Mouse (Mus musculus) neural tube, embryonic 12.5 days (tissue): ENCODE data around the gene Exo5. TPM values are rescaled to one million over a fixed set of nuclear protein-coding genes. Genes with fewer than 3 reads are reported as not detected.

Source experiments
- ATAC-seq: fragments of 200-750 bp; cut with Nextera tagmentation; 2 replicates; pipeline ENCODE4 v1.8.0; 2017; ENCODE audit warnings: low read depth, mild to moderate bottlenecking, moderate TSS enrichment, moderate library complexity; ENCODE audit not compliant: low FRiP score
- H3K27ac ChIP-seq: fragments of 300-500 bp; sonication (generic); 2 replicates; pipeline ENCODE4 v1.5.1; 2016
- H3K27me3 ChIP-seq: fragments of 300-500 bp; sonication (generic); replicated peaks from 2 replicates; pipeline ENCODE4 v1.6.1; 2016; ENCODE audit warnings: mild to moderate bottlenecking
- H3K36me3 ChIP-seq: fragments of 300-500 bp; sonication (generic); 2 replicates; pipeline ENCODE4 v1.6.1; 2016; ENCODE audit warnings: mild to moderate bottlenecking
- H3K4me1 ChIP-seq: fragments of 300-500 bp; sonication (generic); 2 replicates; pipeline ENCODE4 v1.6.1; 2016
- H3K4me2 ChIP-seq: fragments of 300-500 bp; sonication (generic); replicated peaks from 2 replicates; pipeline ENCODE4 v1.6.1; 2016; ENCODE audit warnings: mild to moderate bottlenecking
- H3K4me3 ChIP-seq: fragments of 300-500 bp; sonication (generic); 2 replicates; pipeline ENCODE4 v1.5.1; 2016
- H3K9ac ChIP-seq: fragments of 300-500 bp; sonication (generic); 2 replicates; pipeline ENCODE4 v1.6.1; 2016; ENCODE audit warnings: mild to moderate bottlenecking
- H3K9me3 ChIP-seq: fragments of 300-500 bp; sonication (generic); 2 replicates; pipeline ENCODE4 v1.6.1; 2016; ENCODE audit warnings: mild to moderate bottlenecking
- WGBS: fragments of 180-500 bp; shearing (Covaris S2); methylation state at CpG from one replicate; pipeline ENCODE4 v1.1.7; 2016; 5-methylcytosine and 5-hydroxymethylcytosine counted together
- polyA plus RNA-seq: library from polyadenylated mRNA; unstranded; fragments of >200 nt; fragmentation: Nextera tagmentation; extraction: Ambion mirVana; gene quantifications from 2 replicates; pipeline ENCODE4 v1.2.1, GENCODE M21; 2016

Exo5 gene
- polyA plus RNA-seq, 1 experiment from 2014 or later = 36.1 TPM

- Histone ChIP-seq H3K27ac (no peak overlapping the region), H3K9me3 (no peaks in the 10 kb centered on the region), H3K4me3 (no peak overlapping the region), H3K9ac (no peak overlapping the region), H3K27me3 (no peaks in the 10 kb centered on the region), H3K36me3 (no peaks in the 10 kb centered on the region), H3K4me1 (no peaks in the 10 kb centered on the region), H3K4me2 (no peak overlapping the region)
- WGBS = 83% methylated on average over 7 of the region's 7 CpGs
- ATAC-seq = no peak
These were observed 28.8 kb downstream of the Exo5 start for GRCm38 (mm10) chr4:120895810-120896584.

GRCm38 (mm10) chr4:120895226-120895625 is 29.6 kb downstream of the Exo5 start:
- Histone ChIP-seq H3K27ac (no peak overlapping the region), H3K4me3 (no peak overlapping the region), H3K27me3 (no peaks in the 10 kb centered on the region), H3K36me3 (no peaks in the 10 kb centered on the region), H3K4me1 (no peaks in the 10 kb centered on the region), H3K9ac (no peak overlapping the region), H3K4me2 (no peak overlapping the region), H3K9me3 (no peaks in the 10 kb centered on the region)
- WGBS = 76% methylated on average over 7 of the region's 7 CpGs
- ATAC-seq = no peak

- no peak overlapping the region for H3K4me2 ChIP-seq
- no peak overlapping the region for H3K9ac ChIP-seq
- no peak overlapping the region for H3K4me3 ChIP-seq
- no peaks in the 10 kb centered on the region for H3K27me3 ChIP-seq
- H3K27ac ChIP-seq = no peak overlapping the region
- no peaks in the 10 kb centered on the region for H3K9me3 ChIP-seq
- no peaks in the 10 kb centered on the region for H3K36me3 ChIP-seq
- ATAC-seq = no peak
- H3K4me1 ChIP-seq = no peaks in the 10 kb centered on the region
- 82% methylated on average over 11 of the region's 11 CpGs for WGBS
These were observed 30.2 kb downstream of the Exo5 start for GRCm38 (mm10) chr4:120894584-120894983.

- Histone ChIP-seq H3K36me3 (no peaks in the 10 kb centered on the region), H3K4me2 (no peak overlapping the region), H3K27ac (no peak overlapping the region), H3K9ac (no peak overlapping the region), H3K4me3 (no peak overlapping the region), H3K9me3 (no peaks in the 10 kb centered on the region), H3K27me3 (no peaks in the 10 kb centered on the region), H3K4me1 (no peaks in the 10 kb centered on the region)
- no peak for ATAC-seq
- 73% methylated on average over 11 of the region's 11 CpGs for WGBS
These were observed 31.0 kb downstream of the Exo5 start for GRCm38 (mm10) chr4:120893656-120894401.

GRCm38 (mm10) chr4:120892516-120892915 is 32.3 kb downstream of the Exo5 start:
- Histone ChIP-seq H3K4me3 (no peak overlapping the region), H3K27ac (no peak overlapping the region), H3K4me1 (no peaks in the 10 kb centered on the region), H3K27me3 (no peaks in the 10 kb centered on the region), H3K4me2 (no peak overlapping the region), H3K9ac (no peak overlapping the region), H3K36me3 (no peaks in the 10 kb centered on the region), H3K9me3 (no peaks in the 10 kb centered on the region)
- no peak for ATAC-seq
- 68% methylated on average over 1 of the region's 1 CpGs for WGBS

- no peak overlapping the region for H3K4me3 ChIP-seq
- H3K27me3 ChIP-seq = no peaks in the 10 kb centered on the region
- H3K4me1 ChIP-seq = no peaks in the 10 kb centered on the region
- no peaks in the 10 kb centered on the region for H3K36me3 ChIP-seq
- ATAC-seq = no peak
- no peak overlapping the region for H3K27ac ChIP-seq
- H3K4me2 ChIP-seq = no peak overlapping the region
- no peaks in the 10 kb centered on the region for H3K9me3 ChIP-seq
- no peak overlapping the region for H3K9ac ChIP-seq
These were observed 32.9 kb downstream of the Exo5 start for GRCm38 (mm10) chr4:120891960-120892359.

- no peak overlapping the region for H3K27ac ChIP-seq
- no peak overlapping the region for H3K4me2 ChIP-seq
- H3K4me1 ChIP-seq = peaks cover under 1% of the 10 kb centered on the region; the same call in 1 of the 2 replicates
- H3K9me3 ChIP-seq = no peaks in the 10 kb centered on the region
- H3K9ac ChIP-seq = no peak overlapping the region
- no peak; the same call in 1 of the 2 replicates for ATAC-seq
- WGBS = 64% methylated on average over 11 of the region's 11 CpGs
- H3K4me3 ChIP-seq = no peak overlapping the region
- H3K36me3 ChIP-seq = no peaks in the 10 kb centered on the region
- H3K27me3 ChIP-seq = 0 out of 2 replicates have a peak, but pooled peaks cover 4% of the 10 kb centered on the region
These were observed 33.9 kb downstream of the Exo5 start for GRCm38 (mm10) chr4:120890754-120891440.

- Histone ChIP-seq H3K27ac (no peak overlapping the region), H3K9me3 (no peaks in the 10 kb centered on the region), H3K27me3 (0 out of 2 replicates have a peak, but pooled peaks cover 4% of the 10 kb centered on the region), H3K9ac (no peak overlapping the region), H3K4me1 (peaks cover 8% of the 10 kb centered on the region; the same call in 1 of the 2 replicates), H3K4me3 (no peak overlapping the region), H3K36me3 (no peaks in the 10 kb centered on the region), H3K4me2 (no peak overlapping the region)
- no peak for ATAC-seq
- WGBS = 75% methylated on average over 8 of the region's 8 CpGs
These were observed 35.9 kb downstream of the Exo5 start for GRCm38 (mm10) chr4:120888884-120889283.

GRCm38 (mm10) chr4:120887381-120888112 is 37.3 kb downstream of the Exo5 start:
- WGBS = 29% methylated on average over 8 of the region's 8 CpGs
- Histone ChIP-seq H3K4me2 (no peak overlapping the region), H3K27ac (no peak overlapping the region), H3K4me1 (peaks cover 11% of the 10 kb centered on the region), H3K9me3 (no peaks in the 10 kb centered on the region), H3K4me3 (no peak overlapping the region), H3K27me3 (0 out of 2 replicates have a peak, but pooled peaks cover 4% of the 10 kb centered on the region), H3K36me3 (no peaks in the 10 kb centered on the region), H3K9ac (no peak overlapping the region)
- ATAC-seq = no peak

GRCm38 (mm10) chr4:120886811-120887210 is 38.0 kb downstream of the Exo5 start:
- H3K36me3 ChIP-seq = no peaks in the 10 kb centered on the region
- H3K27ac ChIP-seq = no peak overlapping the region
- no peaks in the 10 kb centered on the region for H3K9me3 ChIP-seq
- no peak overlapping the region for H3K4me3 ChIP-seq
- H3K27me3 ChIP-seq = 0 out of 2 replicates have a peak, but pooled peaks cover 4% of the 10 kb centered on the region
- H3K4me2 ChIP-seq = no peak overlapping the region
- H3K9ac ChIP-seq = no peak overlapping the region
- no peak for ATAC-seq
- 82% methylated on average over 5 of the region's 5 CpGs for WGBS
- peaks cover 18% of the 10 kb centered on the region for H3K4me1 ChIP-seq

- no peak for ATAC-seq
- Histone ChIP-seq H3K9me3 (no peaks in the 10 kb centered on the region), H3K4me3 (no peak overlapping the region), H3K27ac (no peak overlapping the region), H3K4me1 (peaks cover 24% of the 10 kb centered on the region), H3K4me2 (no peak overlapping the region), H3K27me3 (0 out of 2 replicates have a peak, but pooled peaks cover 4% of the 10 kb centered on the region), H3K9ac (no peak overlapping the region), H3K36me3 (no peaks in the 10 kb centered on the region)
- 58% methylated on average over 4 of the region's 4 CpGs for WGBS
These were observed 38.7 kb downstream of the Exo5 start for GRCm38 (mm10) chr4:120886131-120886530.
